13 mouse cellular contexts compared by ENCODE assay signal in the genomic region with DNA sequence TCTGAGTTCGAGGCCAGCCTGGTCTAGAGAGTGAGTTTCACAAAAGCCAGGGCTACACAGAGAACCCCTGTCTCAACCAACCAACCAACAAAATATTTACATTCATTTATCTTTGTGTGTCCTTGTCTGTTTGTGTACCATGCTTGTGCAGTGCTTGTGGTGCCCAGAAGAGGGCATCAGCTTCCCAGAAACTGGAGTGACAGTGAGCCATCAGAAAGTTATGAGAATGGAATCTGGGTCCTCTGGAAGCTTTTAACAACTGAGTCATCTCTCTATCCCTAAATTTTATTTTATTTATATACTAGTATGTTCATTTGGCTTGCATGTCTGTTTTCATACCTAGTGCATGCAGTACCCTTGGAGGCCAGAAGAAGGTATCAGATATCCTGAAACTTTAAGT. TPM values are rescaled to one million over a fixed set of nuclear protein-coding genes. Genes with fewer than 3 reads are reported as not detected.
A peak's percentile ranks its signal among the peaks of the same experiment; 100 is the strongest.
DNase-seq lines count a peak whose midpoint lies in the region; ATAC-seq and TF ChIP-seq lines count a peak whose summit lies in the region.
"Had no signal": no experiment of that assay in that cellular context is flagged by ENCODE, and none has a peak within 500 bp of the region (broad histone marks: within the 10 kb centered on the region; RNA-seq: fewer than 3 reads in every experiment).

No protein-coding gene starts in this region.

- peak; percentile 35; the same call in 1 of the 2 replicates for TF ChIP-seq CTCF in lung, embryonic 14.5 days (IDR thresholded peaks at IDR 0.05; ENCODE audit: low read depth)
- peak; percentile 61 for TF ChIP-seq CTCF in Patski (IDR thresholded peaks at IDR 0.05)
- peak; percentile 33; the same call in 1 of the 2 replicates for TF ChIP-seq CTCF in small intestine, adult 2 months (IDR thresholded peaks at IDR 0.05; ENCODE audit: extremely low read depth, insufficient read length, insufficient replicate concordance, low read depth, low read length)

- H3K4me3 ChIP-seq in embryonic facial prominence, embryonic 11.5 days (ENCODE audit: low read depth, low read length): no peak overlapping the region
- no peak overlapping the region for H3K4me3 ChIP-seq in embryonic facial prominence, embryonic 10.5 days
- H3K4me3 ChIP-seq in lung, embryonic 14.5 days (ENCODE audit: low read depth, low read length): no peak overlapping the region
- no peak overlapping the region for H3K4me3 ChIP-seq in small intestine, adult 2 months (ENCODE audit: low read depth, low read length)
- H3K4me3 ChIP-seq: embryonic facial prominence, embryonic 12.5 days; midbrain, embryonic 10.5 days had no signal

- no peaks in the 10 kb centered on the region for H3K36me3 ChIP-seq in embryonic facial prominence, embryonic 11.5 days (replicated peaks; ENCODE audit: control insufficient read depth, insufficient read depth, low read depth, low read length)
- H3K36me3 ChIP-seq in embryonic facial prominence, embryonic 10.5 days (replicated peaks): peaks cover 3% of the 10 kb centered on the region
- no peaks in the 10 kb centered on the region for H3K36me3 ChIP-seq in lung, embryonic 14.5 days (ENCODE audit: insufficient read depth)
- no peaks in the 10 kb centered on the region for H3K36me3 ChIP-seq in small intestine, adult 2 months (ENCODE audit: control insufficient read depth, insufficient read depth, low read length)
- H3K36me3 ChIP-seq: embryonic facial prominence, embryonic 12.5 days had no signal

- DNase-seq in embryonic facial prominence, embryonic 11.5 days (ENCODE audit: low spot score): peak; percentile 2
- DNase-seq in embryonic facial prominence, embryonic 10.5 days (ENCODE audit: low spot score): no peak
- peak; percentile 13 for DNase-seq in lung, embryonic 14.5 days
- no peak for DNase-seq in lung, adult 18-20 months
- no peak for DNase-seq in Patski (ENCODE audit: low read depth, low spot score)
- DNase-seq in layer of hippocampus, postnatal 14 days (ENCODE audit: low spot score in 2 of 2): no peak
- no peak for DNase-seq in heart, adult 18-20 months
- DNase-seq: left cerebral cortex, postnatal 4 days had no signal

- no peaks in the 10 kb centered on the region for H3K27me3 ChIP-seq in embryonic facial prominence, embryonic 11.5 days (ENCODE audit: control insufficient read depth, insufficient read depth, low read length)
- H3K27me3 ChIP-seq in embryonic facial prominence, embryonic 10.5 days (replicated peaks; ENCODE audit: low read depth, poor library complexity, severe bottlenecking): no peaks in the 10 kb centered on the region
- H3K27me3 ChIP-seq in lung, embryonic 14.5 days (ENCODE audit: insufficient read depth, low read length): no peaks in the 10 kb centered on the region
- no peaks in the 10 kb centered on the region for H3K27me3 ChIP-seq in Patski
- no peaks in the 10 kb centered on the region for H3K27me3 ChIP-seq in small intestine, adult 2 months (ENCODE audit: control insufficient read depth, insufficient read depth, low read length)
- H3K27me3 ChIP-seq: embryonic facial prominence, embryonic 12.5 days had no signal

- in situ Hi-C loops in Patski (cut with MboI; ENCODE audit: low pct_unique_long_range_greater_than_20kb): no loop called here

- CTCF ChIA-PET in Patski (lab: Charles Lee): interaction anchor here (1.6 to 3.8 kb wide), 5 partner anchors 11 to 58 kb away, joined by 4 to 15 read pairs (median 7); no protein-coding TSS in a partner anchor

- 88% methylated on average over 1 of the region's 1 CpGs for WGBS in embryonic facial prominence, embryonic 11.5 days
- 89% methylated on average over 1 of the region's 1 CpGs for WGBS in embryonic facial prominence, embryonic 10.5 days
- WGBS in lung, embryonic 14.5 days: 92% methylated on average over 1 of the region's 1 CpGs
- WGBS in small intestine, adult 2 months: 80% methylated on average over 1 of the region's 1 CpGs

- H3K9ac ChIP-seq in embryonic facial prominence, embryonic 11.5 days (replicated peaks; ENCODE audit: low read length): no peak overlapping the region
- no peak overlapping the region for H3K9ac ChIP-seq in lung, embryonic 14.5 days
- H3K9ac ChIP-seq: embryonic facial prominence, embryonic 12.5 days had no signal

- ATAC-seq in embryonic facial prominence, embryonic 11.5 days (replicated peaks; ENCODE audit: insufficient number of reproducible peaks, low FRiP score, low TSS enrichment, low read depth): no peak
- ATAC-seq in lung, embryonic 14.5 days (ENCODE audit: insufficient read depth): no peak
- no peak for ATAC-seq in Patski

- no peak for TF ChIP-seq POLR2A in small intestine, adult 2 months (IDR thresholded peaks at IDR 0.05; ENCODE audit: low read depth, low read length)

- POLR2A ChIA-PET in Patski (lab: Charles Lee): no interaction called here

- H3K4me2 ChIP-seq in embryonic facial prominence, embryonic 11.5 days (ENCODE audit: low read depth, low read length): no peak overlapping the region
- no peak overlapping the region for H3K4me2 ChIP-seq in lung, embryonic 14.5 days
- H3K4me2 ChIP-seq: embryonic facial prominence, embryonic 12.5 days had no signal

- H3K27ac ChIP-seq in embryonic facial prominence, embryonic 11.5 days (replicated peaks; ENCODE audit: low read depth, low read length): no peak overlapping the region
- no peak overlapping the region for H3K27ac ChIP-seq in embryonic facial prominence, embryonic 10.5 days (replicated peaks)
- H3K27ac ChIP-seq in lung, embryonic 14.5 days (ENCODE audit: low read depth): no peak overlapping the region
- H3K27ac ChIP-seq in small intestine, adult 2 months (ENCODE audit: insufficient read depth, low read depth, low read length): no peak overlapping the region
- H3K27ac ChIP-seq: embryonic facial prominence, embryonic 12.5 days; midbrain, embryonic 10.5 days had no signal

- no peaks in the 10 kb centered on the region for H3K9me3 ChIP-seq in embryonic facial prominence, embryonic 11.5 days (replicated peaks; ENCODE audit: control insufficient read depth, low read length)
- no peaks in the 10 kb centered on the region for H3K9me3 ChIP-seq in embryonic facial prominence, embryonic 10.5 days
- H3K9me3 ChIP-seq in lung, embryonic 14.5 days (ENCODE audit: low read depth, low read length): no peaks in the 10 kb centered on the region
- H3K9me3 ChIP-seq: embryonic facial prominence, embryonic 12.5 days; midbrain, embryonic 10.5 days had no signal

- peaks cover 4% of the 10 kb centered on the region; the same call in 1 of the 2 replicates for H3K4me1 ChIP-seq in embryonic facial prominence, embryonic 11.5 days (ENCODE audit: control insufficient read depth, insufficient read depth, low read length)
- H3K4me1 ChIP-seq in embryonic facial prominence, embryonic 10.5 days: peaks cover 20% of the 10 kb centered on the region
- H3K4me1 ChIP-seq in lung, embryonic 14.5 days (ENCODE audit: insufficient read depth): peaks cover 8% of the 10 kb centered on the region
- peaks cover 6% of the 10 kb centered on the region for H3K4me1 ChIP-seq in small intestine, adult 2 months (ENCODE audit: control insufficient read depth, insufficient read depth, insufficient read length, low read length)

RNA-seq across cellular contexts. Expression of a gene that starts 2.0 kb away (rescaled TPM):
- polyA plus RNA-seq in embryonic facial prominence, embryonic 11.5 days (2014; fragmentation: Nextera tagmentation; extraction: Ambion mirVana): 28.3 and 32.3 TPM in 2 replicates
- 35.8 and 37.6 TPM in 2 replicates for polyA plus RNA-seq in embryonic facial prominence, embryonic 10.5 days (2016; fragmentation: Nextera tagmentation; extraction: Ambion mirVana)
- 22.3 and 28.2 TPM in 2 replicates for polyA plus RNA-seq in lung, embryonic 14.5 days (2014; fragmentation: Nextera tagmentation; extraction: Ambion mirVana)
- polyA plus RNA-seq in Patski (2021): 34.2 TPM
- polyA plus RNA-seq in small intestine, adult 2 months (2012; rRNA removed): 1.2 and 1.4 TPM in 2 replicates
- total RNA-seq in layer of hippocampus, postnatal 14 days (2021): 10 to 100 TPM; 35.7 to 37.2 TPM
- total RNA-seq in heart, adult 18-20 months (2021): 1 to 10 TPM; 3.1 to 3.5 TPM

RNA-seq across cellular contexts. Expression of a gene that starts 19.2 kb away (rescaled TPM):
- 0.89 and 0.90 TPM in 2 replicates for polyA plus RNA-seq in embryonic facial prominence, embryonic 11.5 days (2014; fragmentation: Nextera tagmentation; extraction: Ambion mirVana)
- polyA plus RNA-seq in embryonic facial prominence, embryonic 10.5 days (2016; fragmentation: Nextera tagmentation; extraction: Ambion mirVana): 0.44 TPM in 1 of 2 replicates, not detected in the other
- polyA plus RNA-seq in lung, embryonic 14.5 days (2014; fragmentation: Nextera tagmentation; extraction: Ambion mirVana): not detected in 2 replicates
- polyA plus RNA-seq in Patski (2021): 18.1 TPM
- 0.30 TPM in 1 of 2 replicates, not detected in the other for polyA plus RNA-seq in small intestine, adult 2 months (2012; rRNA removed)
- total RNA-seq in layer of hippocampus, postnatal 14 days (2021): 1 to 10 TPM; 2.4 to 4.8 TPM
- total RNA-seq in heart, adult 18-20 months (2021): 1 to 10 TPM in 1 of 2 experiments, not detected in 1; 2.0 TPM
- polyA plus RNA-seq: heart, embryonic 16.5 days; kidney, embryonic 16.5 days had no signal

RNA-seq across cellular contexts. Expression of a gene that starts 40.8 kb away (rescaled TPM):
- polyA plus RNA-seq in embryonic facial prominence, embryonic 11.5 days (2014; fragmentation: Nextera tagmentation; extraction: Ambion mirVana): 0.10 TPM in 1 of 2 replicates, not detected in the other
- polyA plus RNA-seq in embryonic facial prominence, embryonic 10.5 days (2016; fragmentation: Nextera tagmentation; extraction: Ambion mirVana): 0.18 and 0.71 TPM in 2 replicates
- polyA plus RNA-seq in lung, embryonic 14.5 days (2014; fragmentation: Nextera tagmentation; extraction: Ambion mirVana): 0.31 and 0.63 TPM in 2 replicates
- polyA plus RNA-seq in Patski (2021): 0.09 TPM
- polyA plus RNA-seq in small intestine, adult 2 months (2012; rRNA removed): 0.53 and 0.99 TPM in 2 replicates
- under 1 TPM in 1 of 2 experiments, not detected in 1; 0.17 TPM for total RNA-seq in layer of hippocampus, postnatal 14 days (2021)
- total RNA-seq in heart, adult 18-20 months (2021): under 1 TPM; 0.32 to 0.49 TPM
- total RNA-seq: left cerebral cortex, postnatal 4 days had no signal

Comparison
In these comparisons a context has a peak if more than half of its experiments do, and no peak if none do; other contexts are left out.
1. DNase-seq: peak in embryonic facial prominence, embryonic 11.5 days (single experiment) and lung, embryonic 14.5 days (single experiment); none in embryonic facial prominence, embryonic 10.5 days (single experiment), lung, adult 18-20 months (0 of 2), Patski (single experiment), layer of hippocampus, postnatal 14 days (0 of 2) and heart, adult 18-20 months (0 of 2).
2. RNA of a gene that starts 19.2 kb away (polyA plus RNA-seq): 18.1 TPM in Patski (single experiment); 0.89 to 0.90 TPM in embryonic facial prominence, embryonic 11.5 days, 0.30 TPM in small intestine, adult 2 months, not detected in lung, embryonic 14.5 days and 0.44 TPM in embryonic facial prominence, embryonic 10.5 days; every median in the first group is over 10 times any median in the second.
3. Peak in every context shown above with its lines, with median percentiles within 50 percentile points of each other: CTCF ChIP-seq.